Mouse (Mus musculus) bone marrow, adult 2 months (tissue): Measurements from ENCODE around the gene Cpt1c. TPM values are rescaled to one million over a fixed set of nuclear protein-coding genes. Genes with fewer than 3 reads are reported as not detected.

Experiments
- H3K27ac ChIP-seq: fragments of 200-500 bp; 2 replicates; pipeline ENCODE4 v1.5.1; 2012; ENCODE audit warnings: low read depth, mild to moderate bottlenecking, control low read depth, inconsistent platforms, low read length; ENCODE audit not compliant: control insufficient read depth, poor library complexity, insufficient read depth
- H3K4me1 ChIP-seq: fragments of 200-500 bp; 2 replicates; pipeline ENCODE4 v1.6.1; 2011; ENCODE audit warnings: low read length; ENCODE audit not compliant: control insufficient read depth, insufficient read depth
- H3K4me3 ChIP-seq: fragments of 200-500 bp; replicated peaks from 2 replicates; pipeline ENCODE3; 2011; ENCODE audit warnings: mild to moderate bottlenecking, low read depth, low read length, control low read depth; ENCODE audit not compliant: control insufficient read depth
- CTCF ChIP-seq: fragments of 200-500 bp; IDR thresholded peaks from 2 replicates; pipeline ENCODE4 v1.5.1; 2011; ENCODE audit warnings: low read length, control low read depth; ENCODE audit not compliant: control insufficient read depth, insufficient read depth
- POLR2A ChIP-seq: fragments of 200-500 bp; IDR thresholded peaks from 2 replicates; pipeline ENCODE4 v1.6.1; 2011; ENCODE audit warnings: low read depth, mild to moderate bottlenecking, control low read depth, low read length, borderline replicate concordance; ENCODE audit not compliant: control insufficient read depth
- WGBS: fragments of 180-500 bp; shearing (Covaris S2); methylation state at CpG from one replicate; pipeline ENCODE4 v1.1.7; 2018; 5-methylcytosine and 5-hydroxymethylcytosine counted together
- polyA plus RNA-seq: library from polyadenylated mRNA; stranded (reverse); fragments of >200 nt; gene quantifications from 2 replicates; pipeline ENCODE4 v1.2.4, GENCODE M21; 2011; ENCODE audit warnings: low replicate concordance; ENCODE audit not compliant: missing spikeins, insufficient read depth, insufficient read length

Gene Cpt1c
- polyA plus RNA-seq, 1 experiment = 6.5 TPM

DNA sequence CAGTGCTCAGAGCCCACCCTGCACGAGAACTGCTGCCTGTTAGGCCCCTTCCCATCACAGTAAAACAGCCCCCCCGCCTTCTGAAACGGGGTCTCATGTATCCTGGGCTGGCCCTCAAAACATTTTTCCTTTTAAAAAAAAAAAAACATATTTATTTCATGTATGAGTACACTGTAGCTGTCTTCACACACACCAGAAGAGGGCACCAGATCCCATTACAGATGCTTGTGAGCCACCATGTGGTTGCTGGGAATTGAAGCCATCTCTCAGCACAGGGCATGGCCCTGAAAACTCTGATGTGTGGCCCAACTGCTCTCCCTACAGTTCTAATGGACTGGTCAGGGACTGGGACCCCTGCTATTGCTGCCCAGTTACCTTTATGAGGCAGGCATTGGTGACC lies 3.6 kb upstream of the Cpt1c start:
- H3K4me3 ChIP-seq = no peak overlapping the region
- TF ChIP-seq POLR2A (no peak), CTCF (no peak)
- no peak overlapping the region for H3K27ac ChIP-seq
- no peaks in the 10 kb centered on the region for H3K4me1 ChIP-seq
- 83% methylated on average over 3 of the region's 3 CpGs for WGBS

- Histone ChIP-seq H3K27ac (no peak overlapping the region), H3K4me3 (no peak overlapping the region), H3K4me1 (peaks cover 1% of the 10 kb centered on the region; the same call in 1 of the 2 replicates)
- no peak for TF ChIP-seq CTCF
- TF ChIP-seq POLR2A = no peak
- 48% methylated on average over 6 of the region's 6 CpGs for WGBS
These were observed 417 bp upstream of the Cpt1c start for GRCm38 (mm10) chr7:44975117-44975419.

DNA sequence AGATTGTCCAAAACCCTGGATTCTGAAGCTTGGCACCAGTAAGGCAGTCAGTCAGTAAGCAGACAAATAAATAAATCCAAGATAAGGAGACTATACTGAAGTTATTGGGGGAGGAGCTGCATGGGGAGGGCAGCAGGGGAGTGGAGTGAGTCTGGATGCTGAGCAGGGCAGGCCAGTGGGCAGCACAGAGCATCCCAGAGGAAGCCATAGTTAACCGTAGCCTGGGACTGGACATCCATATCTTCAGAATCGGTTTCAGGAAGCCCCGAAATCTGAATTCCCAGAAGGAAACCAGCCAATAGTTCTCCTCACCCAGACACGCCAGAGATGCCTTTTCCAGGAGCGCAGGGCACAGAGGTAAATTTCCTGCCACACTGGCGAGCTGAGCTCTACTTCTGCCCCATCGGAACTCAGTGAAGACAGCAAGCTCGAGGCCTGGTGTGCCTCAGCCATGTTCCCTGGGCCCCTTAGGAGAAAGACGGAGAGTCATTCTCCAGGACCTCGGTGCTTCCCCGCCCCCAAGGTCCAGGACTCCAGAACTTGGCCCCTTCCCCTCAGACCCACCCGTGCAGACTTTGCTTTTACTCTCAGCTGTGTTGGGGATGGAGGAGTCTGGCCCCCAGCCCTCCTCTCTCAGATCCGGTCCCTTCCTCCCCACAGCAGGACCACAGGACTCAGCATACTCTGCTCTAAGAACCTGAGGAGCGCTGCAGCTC lies 1.1 kb downstream of the Cpt1c start:
- Histone ChIP-seq H3K27ac (no peak overlapping the region), H3K4me3 (no peak overlapping the region), H3K4me1 (peaks cover 1% of the 10 kb centered on the region; the same call in 1 of the 2 replicates)
- TF ChIP-seq CTCF (no peak), POLR2A (no peak)
- WGBS = 69% methylated on average over 14 of the region's 14 CpGs

GRCm38 (mm10) chr7:44971142-44971541 lies 3.5 kb downstream of the Cpt1c start:
- no peak for TF ChIP-seq CTCF
- no peak for TF ChIP-seq POLR2A
- Histone ChIP-seq H3K4me1 (peaks cover 1% of the 10 kb centered on the region; the same call in 1 of the 2 replicates), H3K27ac (no peak overlapping the region), H3K4me3 (no peak overlapping the region)
- WGBS = 65% methylated on average over 7 of the region's 7 CpGs

- H3K4me1 ChIP-seq = peaks cover 1% of the 10 kb centered on the region; the same call in 1 of the 2 replicates
- H3K4me3 ChIP-seq = peak overlapping the region; percentile 60
- TF ChIP-seq CTCF (no peak), POLR2A (no peak)
- under 1% methylated on average over 36 of the region's 36 CpGs for WGBS
- H3K27ac ChIP-seq = no peak overlapping the region
These were observed 4.4 kb downstream of the Cpt1c start for GRCm38 (mm10) chr7:44970231-44970691.

DNA sequence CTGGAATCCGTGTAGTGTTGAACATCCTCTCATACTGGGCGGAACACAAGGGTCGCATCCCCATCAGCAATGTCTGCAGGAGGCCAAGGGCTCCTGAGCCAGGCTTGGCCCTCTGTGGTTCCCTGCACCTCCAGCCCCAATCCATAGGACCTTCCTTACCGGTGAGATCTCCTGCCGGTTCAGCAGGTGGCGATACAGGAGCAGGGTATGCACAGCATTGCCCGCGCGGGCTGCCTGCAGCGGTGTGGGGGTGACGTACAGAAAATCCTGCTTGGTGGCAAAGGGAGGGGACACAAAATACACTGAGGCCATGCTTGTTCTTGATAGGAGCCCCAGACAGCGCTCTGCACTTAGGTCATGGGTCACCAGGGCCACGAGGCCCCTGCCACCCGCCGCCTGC lies 8.0 kb downstream of the Cpt1c start:
- no peak overlapping the region for H3K27ac ChIP-seq
- WGBS = 80% methylated on average over 15 of the region's 15 CpGs
- peaks cover 1% of the 10 kb centered on the region; the same call in 1 of the 2 replicates for H3K4me1 ChIP-seq
- TF ChIP-seq CTCF (no peak), POLR2A (no peak)
- H3K4me3 ChIP-seq = no peak overlapping the region

GRCm38 (mm10) chr7:44965975-44966374 lies 8.7 kb downstream of the Cpt1c start:
- no peak overlapping the region for H3K27ac ChIP-seq
- no peak for TF ChIP-seq POLR2A
- TF ChIP-seq CTCF = peak; percentile 28; the same call in 1 of the 2 replicates

DNA sequence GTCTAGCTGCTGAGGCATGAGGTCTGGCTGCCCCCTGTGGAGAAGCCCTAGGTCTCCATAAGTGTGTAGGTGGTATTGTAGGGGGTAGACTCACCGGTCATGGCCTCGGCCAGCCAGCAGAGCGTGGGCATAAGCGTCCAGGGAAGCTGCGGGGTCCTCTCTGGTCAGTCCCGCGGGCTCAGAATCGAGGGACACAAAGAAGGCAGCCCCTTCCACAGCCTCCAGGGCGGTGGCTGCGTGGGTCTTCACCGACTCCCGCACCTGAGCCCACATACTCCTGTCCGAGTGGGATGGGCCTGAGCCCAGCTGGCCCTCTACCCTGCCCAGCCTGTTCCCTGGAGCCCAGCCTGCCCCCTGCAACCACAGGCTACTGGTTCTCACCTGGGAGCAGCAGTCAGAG lies 9.7 kb downstream of the Cpt1c start:
- 89% methylated on average over 13 of the region's 13 CpGs for WGBS
- peaks cover under 1% of the 10 kb centered on the region; the same call in 1 of the 2 replicates for H3K4me1 ChIP-seq
- TF ChIP-seq POLR2A (no peak), CTCF (no peak)

More at GRCm38 (mm10) chr7:44965975-44966374, 8.7 kb downstream of the Cpt1c start:
- Histone ChIP-seq H3K4me3 (no peak overlapping the region), H3K4me1 (peaks cover 1% of the 10 kb centered on the region; the same call in 1 of the 2 replicates)
- WGBS = 53% methylated on average over 7 of the region's 7 CpGs

More for the DNA sequence above, 9.7 kb downstream of the Cpt1c start:
- Histone ChIP-seq H3K27ac (no peak overlapping the region), H3K4me3 (no peak overlapping the region)
